Mouse (Mus musculus) intestine, embryonic 14.5 days (tissue): ENCODE data around the gene Olfr705. TPM values are rescaled to one million over a fixed set of nuclear protein-coding genes. Genes with fewer than 3 reads are reported as not detected.

ENCODE experiments used
- polyA plus RNA-seq: library from polyadenylated mRNA; unstranded; fragments of >200 nt; fragmentation: Nextera tagmentation; extraction: Ambion mirVana; gene quantifications from 2 replicates; pipeline ENCODE4 v1.2.1, GENCODE M21; 2014

Gene Olfr705
- polyA plus RNA-seq, 1 experiment from 2014 or later: not detected

Other genes starting within 250 kb of the Olfr705 start
- gene Olfr693, start 196.3 kb downstream of the Olfr705 start, polyA plus RNA-seq: not detected in 2 replicates
- gene Olfr694, start 185.1 kb downstream of the Olfr705 start, polyA plus RNA-seq: not detected in 2 replicates
- not detected in 2 replicates for gene Olfr695, start 160.5 kb downstream of the Olfr705 start, polyA plus RNA-seq
- gene Olfr697, start 134.4 kb downstream of the Olfr705 start, polyA plus RNA-seq: not detected in 2 replicates
- not detected in 2 replicates for gene Olfr698, start 121.5 kb downstream of the Olfr705 start, polyA plus RNA-seq
- gene Olfr699, start 83.7 kb downstream of the Olfr705 start, polyA plus RNA-seq: not detected in 2 replicates
- gene Olfr700, start 68.1 kb downstream of the Olfr705 start, polyA plus RNA-seq: not detected in 2 replicates
- gene Olfr701, start 62.8 kb downstream of the Olfr705 start, polyA plus RNA-seq: not detected in 2 replicates
- not detected in 2 replicates for gene Olfr702, start 43.0 kb downstream of the Olfr705 start, polyA plus RNA-seq
- not detected in 2 replicates for gene Olfr703, start 33.5 kb downstream of the Olfr705 start, polyA plus RNA-seq
- gene Olfr704, start 13.7 kb downstream of the Olfr705 start, polyA plus RNA-seq: not detected in 2 replicates
- not detected in 2 replicates for gene Olfr706, start 11.3 kb upstream of the Olfr705 start, polyA plus RNA-seq
- not detected in 2 replicates for gene Olfr707, start 24.4 kb upstream of the Olfr705 start, polyA plus RNA-seq
- gene Olfr1532-ps1, start 31.1 kb upstream of the Olfr705 start, polyA plus RNA-seq: not detected in 2 replicates
- gene Olfr709-ps1, start 55.3 kb upstream of the Olfr705 start, polyA plus RNA-seq: not detected in 2 replicates
- not detected in 2 replicates for gene Olfr710, start 71.4 kb upstream of the Olfr705 start, polyA plus RNA-seq
- not detected in 2 replicates for gene Olfr6, start 87.0 kb upstream of the Olfr705 start, polyA plus RNA-seq
- gene Olfr711, start 98.6 kb upstream of the Olfr705 start, polyA plus RNA-seq: not detected in 2 replicates
- not detected in 2 replicates for gene Olfr2, start 129.2 kb upstream of the Olfr705 start, polyA plus RNA-seq
- not detected in 2 replicates for gene Olfr713, start 154.3 kb upstream of the Olfr705 start, polyA plus RNA-seq
- not detected in 2 replicates for gene Olfr714, start 194.1 kb upstream of the Olfr705 start, polyA plus RNA-seq
- gene Olfr17, start 216.3 kb upstream of the Olfr705 start, polyA plus RNA-seq: not detected in 2 replicates
- gene Olfr715b, start 233.5 kb upstream of the Olfr705 start, polyA plus RNA-seq: not detected in 2 replicates